In genomic region chr1:150933616-150934015, GRCm38 (mm10) we compare ENCODE assay signal across 9 mouse cellular contexts. TPM values are rescaled to one million over a fixed set of nuclear protein-coding genes. Genes with fewer than 3 reads are reported as not detected.
DNase-seq lines count a peak whose midpoint lies in the region; ATAC-seq lines count a peak whose summit lies in the region.
"Had no signal": no experiment of that assay in that cellular context is flagged by ENCODE, and none has a peak within 500 bp of the region (broad histone marks: within the 10 kb centered on the region; RNA-seq: fewer than 3 reads in every experiment).

No protein-coding gene starts in this region.

- no peak for ATAC-seq in hindbrain, embryonic 11.5 days (ENCODE audit: low FRiP score)
- ATAC-seq in hindbrain, embryonic 14.5 days (ENCODE audit: low FRiP score), result no peak

- no peaks in the 10 kb centered on the region for H3K36me3 ChIP-seq in hindbrain, embryonic 11.5 days (ENCODE audit: control insufficient read depth, insufficient read depth, low read length)
- H3K36me3 ChIP-seq in hindbrain, embryonic 14.5 days (replicated peaks; ENCODE audit: control insufficient read depth, insufficient read depth), result no peaks in the 10 kb centered on the region

- H3K9ac ChIP-seq in hindbrain, embryonic 11.5 days (ENCODE audit: low read depth, low read length), result no peak overlapping the region
- H3K9ac ChIP-seq in hindbrain, embryonic 14.5 days, result no peak overlapping the region

- H3K4me3 ChIP-seq in hindbrain, embryonic 11.5 days (ENCODE audit: low read depth, low read length), result no peak overlapping the region
- no peak overlapping the region for H3K4me3 ChIP-seq in hindbrain, embryonic 14.5 days (replicated peaks; ENCODE audit: low read length)

- no peaks in the 10 kb centered on the region for H3K4me1 ChIP-seq in hindbrain, embryonic 11.5 days (replicated peaks; ENCODE audit: control insufficient read depth, insufficient read depth, low read length)
- no peaks in the 10 kb centered on the region for H3K4me1 ChIP-seq in hindbrain, embryonic 14.5 days (replicated peaks; ENCODE audit: control insufficient read depth, insufficient read depth, low read length)

- no peak overlapping the region for H3K27ac ChIP-seq in hindbrain, embryonic 11.5 days (ENCODE audit: low read depth, low read length)
- no peak overlapping the region for H3K27ac ChIP-seq in hindbrain, embryonic 14.5 days

- no peak overlapping the region for H3K4me2 ChIP-seq in hindbrain, embryonic 11.5 days (replicated peaks; ENCODE audit: low read depth, low read length)
- H3K4me2 ChIP-seq in hindbrain, embryonic 14.5 days (replicated peaks), result no peak overlapping the region

- WGBS in hindbrain, embryonic 11.5 days, result 68% methylated on average over 9 of the region's 9 CpGs
- WGBS in hindbrain, embryonic 14.5 days, result 70% methylated on average over 9 of the region's 9 CpGs

- peak; percentile 19 for DNase-seq in hindbrain, embryonic 11.5 days (ENCODE audit: low spot score)
- no peak for DNase-seq in hindbrain, embryonic 14.5 days (ENCODE audit: low spot score)
- DNase-seq in heart, adult 18-20 months, result peak; percentile 19 to 50
- peak; percentile 55 to 88 for DNase-seq in layer of hippocampus, postnatal 14 days (ENCODE audit: low spot score in 2 of 2)
- peak; percentile 39 to 46 for DNase-seq in right cerebral cortex, adult 2 months (ENCODE audit: low spot score in 2 of 2)
- DNase-seq in adrenal gland, postnatal 36 days, result no peak
- no peak for DNase-seq in adrenal gland, adult (ENCODE audit: inconsistent age in 2 of 2, low spot score in 1 of 2)
- DNase-seq in yolk sac, embryonic 10.5 days (ENCODE audit: low spot score), result no peak

- no peaks in the 10 kb centered on the region for H3K9me3 ChIP-seq in hindbrain, embryonic 11.5 days (ENCODE audit: control insufficient read depth, low read length)
- H3K9me3 ChIP-seq in hindbrain, embryonic 14.5 days (ENCODE audit: control insufficient read depth, low read length), result no peaks in the 10 kb centered on the region

- no peaks in the 10 kb centered on the region for H3K27me3 ChIP-seq in hindbrain, embryonic 11.5 days (ENCODE audit: control insufficient read depth, insufficient read depth, low read length)
- no peaks in the 10 kb centered on the region for H3K27me3 ChIP-seq in hindbrain, embryonic 14.5 days (ENCODE audit: control insufficient read depth, insufficient read depth, low read length)
- H3K27me3 ChIP-seq: CH12.LX had no signal

RNA-seq across cellular contexts. Expression of gene Hmcn1, which starts 59.6 kb away (rescaled TPM):
- 9.7 and 13.5 TPM in 2 replicates for polyA plus RNA-seq in hindbrain, embryonic 11.5 days (2014; fragmentation: Nextera tagmentation; extraction: Ambion mirVana)
- 1.7 and 2.2 TPM in 2 replicates for polyA plus RNA-seq in hindbrain, embryonic 14.5 days (2014; fragmentation: Nextera tagmentation; extraction: Ambion mirVana)
- total RNA-seq in heart, adult 18-20 months (2021), result 10 to 100 TPM; 14.7 to 15.8 TPM
- 1 to 10 TPM; 5.8 to 5.9 TPM for total RNA-seq in layer of hippocampus, postnatal 14 days (2021)
- total RNA-seq in adrenal gland, postnatal 36 days (2021), result 1 to 10 TPM; 1.4 to 1.9 TPM

Comparison
In these comparisons a context has a peak if more than half of its experiments do, and no peak if none do; other contexts are left out.
1. DNase-seq: peak in hindbrain, embryonic 11.5 days (single experiment), heart, adult 18-20 months (2 of 2), layer of hippocampus, postnatal 14 days (2 of 2) and right cerebral cortex, adult 2 months (2 of 2); none in hindbrain, embryonic 14.5 days (single experiment), adrenal gland, postnatal 36 days (0 of 2), adrenal gland, adult (0 of 2) and yolk sac, embryonic 10.5 days (single experiment).